Comparison of ENCODE assay signal across 10 mouse cellular contexts in genomic region chr17:67514387-67515241, GRCm38 (mm10).
DNase-seq lines count a peak whose midpoint lies in the region; ATAC-seq lines count a peak whose summit lies in the region.
"Had no signal": no experiment of that assay in that cellular context is flagged by ENCODE, and none has a peak within 500 bp of the region (broad histone marks: within the 10 kb centered on the region; RNA-seq: fewer than 3 reads in every experiment).

No protein-coding gene starts in this region.

- H3K4me3 ChIP-seq in hindbrain, embryonic 10.5 days = no peak overlapping the region
- H3K4me3 ChIP-seq in hindbrain, embryonic 16.5 days (ENCODE audit: low read length) = no peak overlapping the region

- 0 out of 2 replicates have a peak, but pooled peaks cover 7% of the 10 kb centered on the region for H3K4me1 ChIP-seq in hindbrain, embryonic 10.5 days (replicated peaks)
- H3K4me1 ChIP-seq in hindbrain, embryonic 16.5 days (ENCODE audit: control insufficient read depth, insufficient read depth, low read depth, low read length) = no peaks in the 10 kb centered on the region

- ATAC-seq in hindbrain, embryonic 16.5 days = no peak

- WGBS in hindbrain, embryonic 10.5 days = 77% methylated on average over 9 of the region's 9 CpGs
- WGBS in hindbrain, embryonic 16.5 days = 76% methylated on average over 9 of the region's 9 CpGs

- H3K36me3 ChIP-seq in hindbrain, embryonic 10.5 days = no peaks in the 10 kb centered on the region
- H3K36me3 ChIP-seq in hindbrain, embryonic 16.5 days (ENCODE audit: control insufficient read depth, insufficient read depth, low read length) = no peaks in the 10 kb centered on the region

- H3K9ac ChIP-seq in hindbrain, embryonic 16.5 days (ENCODE audit: low read depth, low read length) = no peak overlapping the region

- H3K4me2 ChIP-seq in hindbrain, embryonic 16.5 days (ENCODE audit: low read length) = no peak overlapping the region

- peak overlapping the region; percentile 60; the same call in 1 of the 2 replicates for H3K27ac ChIP-seq in hindbrain, embryonic 10.5 days
- H3K27ac ChIP-seq in hindbrain, embryonic 16.5 days (ENCODE audit: low read depth, low read length) = no peak overlapping the region

- H3K27me3 ChIP-seq in hindbrain, embryonic 10.5 days (ENCODE audit: insufficient read depth, poor library complexity, severe bottlenecking) = no peaks in the 10 kb centered on the region
- no peaks in the 10 kb centered on the region for H3K27me3 ChIP-seq in hindbrain, embryonic 16.5 days (replicated peaks; ENCODE audit: control insufficient read depth, insufficient read depth, low read length)

- H3K9me3 ChIP-seq in hindbrain, embryonic 10.5 days = no peaks in the 10 kb centered on the region
- no peaks in the 10 kb centered on the region for H3K9me3 ChIP-seq in hindbrain, embryonic 16.5 days (ENCODE audit: control insufficient read depth, low read length)

- no peak for DNase-seq in hindbrain, embryonic 10.5 days (ENCODE audit: low spot score)
- DNase-seq in heart, adult 8-10 months (ENCODE audit: low spot score) = peak; percentile 79
- DNase-seq in kidney, adult 9 months = peak; percentile 34
- DNase-seq in lung, postnatal 14 days = peak; percentile 40
- DNase-seq in cerebellum, adult 8-10 months = no peak
- DNase-seq in adrenal gland, postnatal 25 days = no peak
- DNase-seq in urinary bladder, postnatal 36 days (ENCODE audit: low spot score in 2 of 2) = no peak
- DNase-seq: cerebellum, adult 9-11 months; right cerebral cortex, postnatal 25 days had no signal

Comparison
In these comparisons a context has a peak if more than half of its experiments do, and no peak if none do; other contexts are left out.
1. DNase-seq: peak in heart, adult 8-10 months (single experiment), kidney, adult 9 months (single experiment) and lung, postnatal 14 days (single experiment); none in hindbrain, embryonic 10.5 days (single experiment), cerebellum, adult 8-10 months (single experiment), adrenal gland, postnatal 25 days (single experiment) and urinary bladder, postnatal 36 days (0 of 2).